Mouse (Mus musculus) spleen, postnatal 36 days (tissue): ENCODE data around the gene Efna3.

ENCODE experiments used
- DNase-seq, 2 experiments: peaks; one replicate each; pipeline ENCODE4 v3.0.0; 2022; ENCODE audit warnings: low spot score in 2 of 2, mixed read lengths in 1 of 2

The Efna3 gene

DNA sequence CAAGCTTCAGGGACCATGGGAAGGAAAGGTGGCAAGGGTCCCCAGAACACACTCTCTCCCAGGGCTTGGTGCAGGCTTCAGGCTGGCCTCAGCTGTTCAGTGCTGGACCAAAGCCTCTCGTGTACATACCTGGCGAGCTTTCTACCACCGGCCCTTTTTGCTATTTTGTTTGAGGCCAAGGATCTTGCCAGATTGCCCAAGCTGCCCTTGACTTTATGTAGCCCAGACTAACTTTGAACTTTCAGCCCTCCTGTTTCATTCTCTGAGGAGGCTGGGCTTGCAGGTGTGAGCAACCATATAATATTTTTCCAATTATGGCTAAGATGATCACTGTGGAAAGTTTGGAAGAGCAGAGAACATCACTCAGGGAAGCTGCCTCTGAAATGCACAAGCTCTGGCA, 38.5 kb downstream of the Efna3 start:
- DNase-seq, result no peak

DNA sequence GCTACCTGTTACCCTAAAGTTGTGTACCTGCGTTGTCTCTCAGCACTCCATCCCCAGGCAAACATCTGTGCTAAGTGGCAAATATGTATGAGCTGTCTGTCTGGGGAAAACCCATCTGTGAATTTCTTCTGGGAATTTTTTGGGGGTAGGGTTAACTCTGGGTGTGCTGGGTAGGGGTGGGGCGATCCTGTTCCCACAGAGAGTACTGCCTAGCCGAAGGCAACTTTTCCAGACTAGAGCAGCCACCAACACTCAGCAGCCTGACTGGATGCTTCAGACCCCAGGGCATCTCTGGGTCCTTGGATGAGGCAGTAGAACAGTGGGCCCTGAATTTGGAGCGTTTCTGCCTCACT, 40.5 kb downstream of the Efna3 start:
- no peak for DNase-seq

DNA sequence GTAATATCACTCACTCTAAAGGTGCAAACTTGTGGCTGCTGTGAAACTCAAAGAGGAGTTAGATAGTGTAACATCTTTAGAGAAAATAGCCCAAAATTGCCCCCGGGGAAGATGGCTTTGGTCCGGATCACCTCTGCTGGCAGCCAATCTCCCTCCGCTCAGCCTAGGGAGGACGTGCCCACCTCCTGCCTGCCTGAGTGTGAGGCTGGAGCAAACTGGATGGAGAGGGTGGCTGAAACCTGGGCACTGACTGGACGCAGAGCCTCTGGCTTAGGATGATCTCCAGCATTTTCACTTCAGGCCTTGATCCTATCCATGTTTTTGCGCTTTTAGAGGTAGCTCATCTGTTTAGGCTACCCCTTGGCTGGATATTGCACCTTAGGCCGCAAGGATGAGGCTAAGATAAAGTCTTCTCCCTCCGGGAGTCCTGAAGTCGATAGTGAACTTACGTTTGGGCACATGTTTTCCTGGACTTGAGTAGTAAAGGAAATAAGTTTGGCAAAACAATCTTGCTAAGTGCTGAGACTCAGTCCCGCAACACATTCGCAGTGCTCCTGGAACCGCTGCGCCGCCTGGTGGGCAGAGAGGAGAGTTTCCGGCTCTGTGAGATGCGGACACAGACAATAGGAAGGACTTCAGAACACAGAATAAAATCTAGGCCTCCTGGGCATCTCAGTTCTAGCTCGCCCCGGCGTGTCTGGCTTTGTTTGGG, 41.0 kb downstream of the Efna3 start:
- peak; percentile 77 to 88 for DNase-seq

DNA sequence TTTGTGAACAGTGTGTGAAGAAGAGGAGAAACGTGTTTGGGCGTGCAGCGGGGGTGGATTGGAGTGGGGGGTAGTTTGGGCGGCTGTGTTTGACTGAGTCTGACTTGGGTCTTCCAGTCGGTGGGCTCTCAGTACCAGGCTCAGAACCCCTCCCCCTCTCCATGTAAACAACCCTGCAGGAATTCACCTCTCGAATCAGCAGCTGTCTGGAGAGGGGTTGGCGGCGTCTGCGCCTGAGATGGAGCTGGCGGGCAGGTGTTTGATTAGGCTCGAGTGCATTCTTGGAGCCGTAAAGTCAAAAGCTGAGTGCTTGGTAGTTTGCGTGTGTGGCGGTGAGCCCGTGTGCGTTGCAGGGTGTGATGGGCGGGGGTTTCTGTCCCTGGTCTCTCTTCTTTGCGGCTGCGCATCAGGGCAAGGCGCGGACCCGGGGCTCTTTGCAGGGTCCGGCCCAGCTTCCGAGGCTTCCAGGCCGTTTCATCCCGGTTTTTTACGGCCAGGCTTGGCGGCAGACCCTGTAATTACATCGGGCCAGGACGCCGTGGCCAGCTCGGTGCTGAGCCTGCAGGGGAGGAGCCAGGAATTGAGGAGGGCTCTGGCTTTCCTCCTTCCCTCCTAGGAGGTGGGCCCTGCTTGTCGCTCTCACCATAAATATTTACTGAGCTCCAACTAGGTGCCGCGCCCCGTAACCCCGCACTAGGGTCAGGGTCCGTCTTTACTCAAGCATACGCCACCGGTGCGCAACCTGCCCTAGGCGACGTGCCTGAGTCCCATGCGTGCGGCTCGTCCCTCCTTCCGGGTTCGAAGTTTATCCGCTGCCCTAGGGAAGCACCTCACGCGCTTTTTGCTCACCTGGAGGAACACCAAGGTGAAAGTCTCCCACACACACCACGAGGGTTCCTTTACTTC, 41.9 kb downstream of the Efna3 start, which contains the start of gene Efna1:
TSS of gene Efna1 (minus strand) at position 537 of the 906 bp plus-strand sequence.
- DNase-seq, result peak in 1 of 2 experiments; percentile 23

DNA sequence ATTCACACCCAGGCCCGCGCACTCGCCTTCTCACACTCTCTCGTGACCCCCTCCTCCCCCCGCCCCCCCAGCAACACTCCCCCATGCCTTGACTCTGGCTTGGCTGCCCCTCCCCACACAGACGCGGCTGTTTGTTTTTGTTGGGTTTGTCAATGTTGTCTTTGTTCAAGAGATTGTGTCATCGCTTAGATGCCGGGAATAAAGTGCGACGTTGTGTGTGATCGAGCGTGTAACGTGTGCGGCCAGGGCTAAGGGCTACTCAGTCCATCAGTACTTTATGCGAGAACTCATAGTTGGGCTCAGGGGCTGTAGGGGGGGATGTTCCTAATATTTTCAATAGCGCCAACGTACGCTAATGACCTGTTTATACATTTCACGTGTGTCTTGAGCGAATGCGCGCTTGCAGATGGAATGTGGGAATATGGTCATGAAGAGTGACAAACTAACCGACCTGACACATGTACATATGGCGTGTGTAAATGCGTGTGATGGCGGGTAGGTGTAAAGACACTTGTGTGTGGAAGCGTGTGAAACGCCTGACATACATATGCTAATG, 42.6 kb downstream of the Efna3 start:
- DNase-seq, result no peak

DNA sequence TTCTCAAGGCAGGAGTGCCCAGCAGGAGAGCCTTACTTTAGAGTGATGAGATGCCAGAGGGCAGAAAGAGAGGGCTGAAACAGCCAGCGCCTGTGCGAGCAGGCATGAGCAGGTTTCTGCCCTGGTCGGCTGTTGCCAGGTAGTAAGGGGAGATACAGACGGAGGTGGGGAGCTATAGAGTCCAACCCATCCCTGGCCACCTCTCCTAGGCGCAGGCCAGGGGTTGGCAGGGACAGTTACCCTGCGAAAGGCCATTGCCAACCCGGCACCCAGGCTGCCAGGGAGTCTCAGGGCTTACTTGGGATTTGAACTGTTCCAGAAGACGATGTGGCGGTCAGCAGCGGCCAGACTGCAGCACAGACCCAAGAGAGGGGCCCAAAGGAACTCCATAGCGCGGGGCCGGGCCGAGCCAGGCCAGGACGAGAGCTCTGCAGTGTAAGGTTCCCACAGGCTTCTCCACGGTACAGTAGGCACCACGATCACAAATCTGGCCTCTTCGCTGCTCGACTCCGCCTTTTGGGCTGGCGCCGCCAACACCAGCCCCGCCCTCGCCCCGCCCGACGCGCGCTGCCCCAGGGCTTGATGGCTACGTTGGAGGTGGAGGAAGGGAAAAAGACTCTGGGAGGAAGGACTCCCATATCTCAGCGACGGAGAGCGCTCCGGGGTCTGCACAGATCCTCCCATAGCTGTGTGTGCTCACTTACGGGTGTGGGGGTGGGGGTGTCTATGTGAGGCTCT, 43.4 kb downstream of the Efna3 start:
- DNase-seq, result peak; percentile 68 to 73

DNA sequence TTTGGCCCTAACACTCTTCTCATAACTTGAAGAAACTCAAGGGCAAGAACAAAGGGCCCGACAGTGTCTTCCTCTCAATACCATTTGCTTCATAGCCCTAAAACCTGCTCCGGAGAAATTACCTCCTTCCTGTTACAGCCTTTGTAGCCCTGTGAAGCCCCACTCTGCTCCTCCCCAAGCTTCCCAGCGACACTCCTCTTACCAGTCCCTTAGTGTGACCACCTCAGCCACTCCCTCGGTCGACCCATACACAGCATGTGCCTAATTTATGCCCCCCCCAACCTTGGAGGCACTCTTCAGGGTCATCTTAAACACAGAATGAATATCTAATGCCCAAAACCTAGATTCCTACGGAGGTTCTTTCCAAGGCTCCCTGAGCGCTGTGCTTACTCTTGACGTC, 44.1 kb downstream of the Efna3 start:
- no peak for DNase-seq

DNA sequence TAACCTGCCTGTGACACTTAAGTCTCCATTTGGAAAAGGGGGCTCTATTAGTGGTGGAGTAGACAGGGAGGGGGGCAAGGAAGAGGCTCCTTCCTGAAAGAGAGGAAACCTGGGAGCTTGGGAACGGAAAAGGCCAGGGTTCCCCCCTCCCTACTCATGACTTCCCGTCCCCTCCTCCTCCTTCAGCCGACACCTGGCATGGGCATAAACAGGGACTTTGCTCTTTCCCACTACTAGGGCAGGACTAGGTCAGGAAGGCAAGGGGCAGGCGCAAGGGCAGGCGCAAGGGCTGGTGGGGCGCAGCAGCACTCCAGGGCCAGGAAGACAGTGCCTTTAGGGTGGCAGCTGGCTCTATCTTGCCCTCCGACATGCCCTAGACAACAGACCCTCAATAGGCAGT, 44.7 kb downstream of the Efna3 start:
- DNase-seq, result no peak

DNA sequence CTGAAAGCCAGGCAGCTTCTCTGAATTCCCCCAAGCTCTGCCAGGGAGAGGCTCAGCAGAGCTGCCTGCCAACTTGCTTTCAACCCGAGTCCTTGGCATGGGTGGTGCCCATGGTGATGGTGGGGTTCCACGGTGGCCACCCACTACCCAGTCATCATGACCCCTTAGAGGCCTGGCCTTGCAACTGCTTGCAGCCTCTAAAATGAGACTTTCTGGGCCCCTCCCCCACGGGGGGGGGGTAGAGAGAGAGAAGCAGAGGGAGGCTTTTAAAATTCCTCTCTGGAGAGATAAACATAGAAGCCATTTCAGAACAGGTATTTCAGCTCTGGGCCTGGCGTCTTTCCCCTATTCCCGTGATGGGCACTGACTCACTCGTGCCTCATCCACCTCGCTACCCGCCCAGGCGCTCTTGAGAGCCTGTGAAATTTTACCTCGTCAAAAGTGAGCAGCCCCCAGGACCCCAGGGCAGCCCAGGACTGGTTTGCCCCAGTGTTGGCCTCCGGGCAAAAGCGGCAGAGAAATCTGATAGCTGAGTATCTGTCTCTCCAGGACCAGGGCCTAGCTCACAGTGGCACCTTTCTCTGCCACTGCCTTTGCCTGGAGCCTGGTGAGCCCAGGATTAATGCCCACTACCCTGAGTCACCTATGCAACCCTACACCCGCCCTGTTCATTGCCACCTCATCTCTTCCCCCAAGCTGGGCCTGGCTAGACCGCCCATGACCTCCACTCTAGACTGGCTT, 45.3 kb downstream of the Efna3 start:
- DNase-seq, result no peak

DNA sequence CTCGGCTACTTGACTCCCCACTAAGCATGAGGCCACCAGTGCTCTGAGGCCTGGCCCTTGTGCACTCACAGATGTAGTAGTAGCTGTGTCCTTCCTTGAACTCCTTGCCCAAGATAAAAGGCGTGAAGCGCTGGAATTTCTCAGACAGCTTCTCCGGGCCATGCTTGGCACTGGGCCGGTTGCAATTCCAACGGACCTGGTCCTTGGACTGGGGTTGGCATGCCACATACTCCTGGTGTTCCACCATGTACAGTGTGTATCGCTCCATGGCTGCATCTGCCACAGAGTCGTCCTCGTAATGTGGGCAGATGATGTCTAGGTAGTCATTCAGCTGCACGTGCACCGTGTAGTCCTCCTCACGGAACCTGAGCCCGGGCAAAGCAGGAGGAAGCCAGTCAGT, 46.7 kb downstream of the Efna3 start:
- no peak for DNase-seq

DNA sequence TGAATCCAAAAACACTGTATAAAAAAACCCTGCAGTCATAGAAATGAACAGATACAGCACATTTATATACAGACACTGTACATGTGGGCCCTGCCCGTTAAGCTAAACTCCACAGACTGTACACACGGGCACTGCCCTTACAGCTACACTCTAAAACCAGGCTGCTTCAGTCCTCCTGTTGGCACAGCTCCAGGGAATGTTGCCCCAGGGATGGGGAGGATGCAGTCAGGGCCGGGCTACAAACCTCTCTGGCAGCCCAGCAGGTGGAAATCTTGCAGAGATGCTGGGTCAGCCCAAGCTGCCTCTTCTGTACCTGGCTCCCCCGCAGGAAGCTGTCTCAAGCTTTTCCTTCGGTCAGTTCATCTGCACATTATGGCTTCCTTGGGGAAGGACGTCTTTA, 51.0 kb downstream of the Efna3 start:
- no peak for DNase-seq

DNA sequence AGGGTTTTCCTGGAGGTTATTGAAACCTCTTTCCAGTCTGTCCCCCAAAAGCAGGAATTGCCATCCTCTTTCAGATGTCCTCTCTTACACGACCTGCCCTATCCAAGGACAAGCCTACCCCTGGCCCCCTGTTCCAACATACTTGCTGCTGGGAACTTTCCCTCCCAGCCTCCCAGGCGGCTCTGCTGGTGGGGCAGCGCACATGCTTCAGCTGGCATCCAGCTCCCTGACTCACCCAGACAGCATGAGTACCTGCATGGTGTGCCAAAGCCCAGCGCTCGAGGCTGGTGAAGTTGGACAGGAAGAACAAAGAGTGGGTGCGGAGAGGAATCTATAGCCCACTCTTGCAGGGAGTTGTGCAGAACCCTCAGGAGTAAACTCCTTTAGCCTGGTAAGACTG, 51.9 kb downstream of the Efna3 start:
- no peak for DNase-seq

DNA sequence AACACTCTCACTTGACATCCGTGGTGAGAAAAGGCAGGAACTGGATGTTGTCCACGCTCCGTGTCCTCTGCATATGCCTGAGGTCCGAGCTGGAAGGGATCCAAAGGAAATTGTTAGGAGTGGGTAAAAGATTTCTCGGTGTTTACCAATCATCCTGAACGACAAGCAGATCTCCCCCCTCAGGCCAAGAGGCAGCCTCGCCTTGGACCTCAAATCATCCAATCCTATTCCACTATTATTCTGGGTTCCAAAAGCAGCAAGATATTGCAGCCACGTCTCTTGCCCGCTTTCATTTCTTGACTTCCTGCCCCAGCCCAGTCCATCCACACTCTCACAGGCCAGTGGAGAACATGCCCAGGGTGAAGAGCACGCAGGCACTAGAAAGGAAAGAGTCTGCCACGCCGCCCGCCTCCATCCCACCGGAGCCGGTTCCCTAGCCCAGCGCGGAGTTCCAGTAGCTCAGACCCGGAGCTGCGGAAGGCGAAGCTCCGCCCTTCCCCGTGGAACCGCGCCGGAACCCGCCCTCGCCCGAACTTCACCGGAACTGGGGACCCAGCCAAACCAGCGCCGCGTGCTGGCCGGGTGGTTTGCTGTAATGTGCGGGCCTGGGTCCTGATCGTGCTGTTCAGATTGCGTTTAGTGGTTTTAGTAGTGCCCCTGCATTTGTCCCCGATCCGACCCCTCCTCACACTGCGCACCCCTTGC, 52.6 kb downstream of the Efna3 start, which contains the start of gene Slc50a1:
TSS of gene Slc50a1 (minus strand) at position 520 of the 705 bp plus-strand sequence.
- DNase-seq, result peak; percentile 78 to 79

DNA sequence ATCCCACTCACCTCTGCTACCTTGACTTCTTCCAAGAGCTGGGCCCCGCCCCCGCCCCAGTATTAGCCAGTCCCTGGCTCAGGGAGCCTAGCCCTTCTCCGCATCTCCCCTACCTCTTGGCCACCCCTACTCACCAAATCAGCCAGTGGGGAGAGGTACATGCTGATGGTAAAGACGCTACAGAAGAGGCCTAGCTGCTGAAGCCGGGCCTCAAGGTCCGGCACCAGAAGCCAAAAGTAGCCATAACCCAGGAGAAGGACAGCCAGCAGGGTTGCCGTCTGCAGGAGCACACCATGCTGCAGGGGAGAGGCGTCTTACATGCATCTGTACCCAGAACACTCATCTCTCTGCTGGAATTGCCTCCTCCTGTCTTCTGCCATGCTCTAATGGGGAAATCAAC, 53.8 kb downstream of the Efna3 start:
- no peak for DNase-seq

DNA sequence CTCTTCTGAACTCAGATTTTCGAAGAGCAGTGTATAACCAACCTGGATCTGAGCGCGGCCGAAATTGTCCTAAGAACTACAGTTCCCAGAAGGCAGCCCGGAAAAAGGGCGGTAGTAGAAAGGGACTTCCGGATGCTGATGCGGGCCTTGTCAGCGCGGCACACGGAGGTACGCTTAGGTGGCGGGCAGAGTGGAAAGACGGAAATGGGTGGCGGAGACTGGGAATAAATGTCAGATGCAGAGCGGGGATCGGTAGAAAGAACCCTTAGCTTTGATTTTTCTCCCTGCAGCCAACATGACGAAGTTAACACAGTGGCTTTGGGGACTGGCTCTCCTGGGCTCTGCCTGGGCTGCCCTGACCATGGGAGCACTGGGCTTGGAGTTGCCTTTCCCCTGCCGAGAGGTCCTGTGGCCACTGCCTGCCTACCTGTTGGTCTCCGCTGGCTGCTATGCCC, 56.3 kb downstream of the Efna3 start:
- DNase-seq, result peak; percentile 79 to 82
